Mouse (Mus musculus) E14TG2a.4 (cell line): ENCODE data around the gene Gdf11.

ENCODE experiments used
- CTCF ChIP-seq: conservative IDR thresholded peaks from 2 replicates; pipeline ENCODE4 v1.5.1; 2014; ENCODE audit warnings: low read length
- POU5F1 ChIP-seq: IDR thresholded peaks from 2 replicates; pipeline ENCODE4 v1.6.1; 2014; ENCODE audit warnings: low read length, borderline replicate concordance

DNA sequence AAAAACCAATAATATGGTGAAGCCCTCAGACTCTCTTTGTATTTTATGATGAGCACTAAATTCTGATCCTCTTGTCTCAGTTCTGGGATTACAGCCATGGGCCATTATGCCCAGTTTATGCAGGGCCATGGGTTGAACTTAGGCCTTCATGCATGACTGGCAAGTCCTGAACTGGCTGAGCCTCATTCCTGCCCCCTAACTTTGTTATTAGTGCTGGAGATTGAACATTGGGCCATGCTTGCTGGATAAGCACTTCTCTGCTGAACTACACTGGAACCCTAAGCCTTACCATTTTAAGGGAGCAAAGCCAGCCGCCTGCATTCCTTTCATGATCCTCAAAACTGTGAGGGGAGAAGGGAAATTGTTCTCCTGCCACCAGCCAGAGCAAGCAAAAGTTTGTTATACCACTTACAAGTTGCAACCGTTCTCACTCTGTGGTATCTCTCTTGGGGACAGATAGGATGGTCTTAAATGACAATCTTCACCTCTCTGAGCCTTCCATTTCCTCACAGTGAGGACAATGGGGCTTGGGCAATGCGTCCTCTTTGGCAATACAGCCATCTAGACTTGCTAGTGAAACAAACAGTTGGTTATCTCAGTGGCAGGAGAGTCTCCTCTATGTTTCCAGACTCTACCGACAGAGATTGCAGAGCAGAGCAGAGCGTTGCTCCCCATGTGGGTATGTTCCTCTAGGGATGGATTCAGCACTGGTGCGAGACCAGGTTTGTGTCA, 8.4 kb upstream of the Gdf11 start:
- TF ChIP-seq CTCF = no peak
- TF ChIP-seq POU5F1 = no peak
